Mouse (Mus musculus) cerebellum, adult 2 months (tissue): Measurements from ENCODE around the gene Psmd13.

ENCODE experiments used
- CTCF ChIP-seq: fragments of 200-500 bp; IDR thresholded peaks from 2 replicates; pipeline ENCODE4 v1.5.1; 2011; ENCODE audit warnings: low read depth, mild to moderate bottlenecking, control low read depth, low read length, moderate library complexity, borderline replicate concordance; ENCODE audit not compliant: insufficient read depth
- POLR2A ChIP-seq: fragments of 200-500 bp; IDR thresholded peaks from 2 replicates; pipeline ENCODE4 v1.6.1; 2011; ENCODE audit warnings: low read length, control low read depth, borderline replicate concordance; ENCODE audit not compliant: insufficient read depth

DNA sequence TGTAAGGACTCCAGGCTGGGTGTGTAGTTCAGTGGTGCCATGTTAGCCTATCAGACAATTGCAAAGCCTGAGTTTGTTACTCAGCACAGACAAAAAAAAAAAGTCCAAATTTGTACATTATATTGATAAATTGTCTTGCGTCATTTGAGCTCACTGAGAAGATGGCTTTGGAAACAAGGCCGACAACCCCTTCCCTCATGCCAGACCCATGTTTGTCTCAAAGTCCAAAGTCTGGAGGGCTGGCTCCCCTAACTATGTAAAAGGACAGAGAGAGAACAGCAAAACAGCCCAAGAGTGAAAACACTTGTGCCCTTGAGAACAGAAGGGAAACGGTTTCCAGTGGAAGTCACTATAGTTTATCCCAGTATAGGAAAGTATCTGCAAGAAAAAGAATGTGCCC, 1.3 kb upstream of the Psmd13 start:
- TF ChIP-seq CTCF (no peak), POLR2A (no peak)
